Mouse (Mus musculus): Measurements from ENCODE around the gene Hist1h2bb.

The Hist1h2bb gene

GRCm38 (mm10) chr13:23728472-23729191, 17.9 kb upstream of the Hist1h2bb start:
- no peak for DNase-seq

- DNase-seq = peak; percentile 57
Observed at GRCm38 (mm10) chr13:23729192-23729525, 17.4 kb upstream of the Hist1h2bb start.

DNA sequence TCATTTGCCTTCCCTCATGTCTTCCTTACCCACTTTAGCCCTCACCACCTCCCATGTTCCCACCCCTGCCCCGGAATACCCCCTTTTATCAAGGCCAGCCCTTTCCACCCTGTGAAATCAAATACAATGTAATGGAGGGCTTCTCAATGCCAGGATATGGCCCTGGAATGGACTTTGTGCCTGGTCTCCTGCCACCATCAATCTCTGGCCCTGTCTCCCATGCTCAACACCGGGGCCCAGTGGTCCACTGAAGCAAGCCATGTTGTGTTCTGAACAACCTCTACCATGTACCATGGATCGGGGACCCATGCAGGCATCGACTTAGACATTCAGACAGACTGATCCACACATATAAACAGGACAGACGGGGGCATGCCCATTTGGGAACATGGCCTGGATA, 16.8 kb upstream of the Hist1h2bb start:
- DNase-seq = no peak

- DNase-seq = no peak
Observed at GRCm38 (mm10) chr13:23730479-23730878, 16.1 kb upstream of the Hist1h2bb start.

GRCm38 (mm10) chr13:23732156-23732804, 14.3 kb upstream of the Hist1h2bb start:
- peak; percentile 52 for DNase-seq

DNA sequence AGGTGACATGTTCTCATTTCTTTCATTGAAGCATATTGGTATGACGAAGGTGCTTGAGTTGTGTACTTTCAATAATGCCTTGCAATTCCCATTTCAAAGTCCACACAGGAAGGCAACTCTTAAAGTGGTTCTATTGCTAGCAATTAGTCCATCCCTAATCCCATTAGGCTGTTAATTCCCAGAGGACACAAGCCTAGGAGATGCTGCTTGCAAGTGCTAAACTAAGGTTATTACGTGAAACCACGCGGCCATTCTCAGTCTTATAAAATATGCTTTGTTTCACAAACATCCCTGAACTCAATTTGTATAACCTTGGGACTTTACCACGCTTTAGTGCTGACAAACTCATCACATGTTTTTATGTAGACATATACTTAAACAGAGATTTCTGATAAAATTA, 9.4 kb upstream of the Hist1h2bb start:
- DNase-seq = no peak

DNA sequence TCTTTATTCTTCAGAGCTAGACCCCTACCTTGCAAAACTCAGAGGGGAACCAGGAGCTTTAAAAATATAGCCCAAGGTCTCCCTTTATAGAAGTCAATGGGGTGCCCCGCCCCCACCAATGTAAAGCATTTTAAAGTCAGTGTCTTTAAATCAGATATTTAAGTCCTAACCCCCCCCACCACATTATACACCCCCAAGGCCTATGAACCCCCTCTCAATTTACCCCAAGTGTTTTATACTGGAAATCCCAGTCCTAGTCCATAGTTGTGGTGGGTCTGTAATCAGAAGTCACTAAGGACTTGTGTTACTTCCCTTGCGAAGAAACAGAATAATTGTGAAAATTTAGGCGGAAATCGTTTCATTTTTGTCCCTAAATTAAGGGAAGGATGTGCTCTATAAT, 8.5 kb upstream of the Hist1h2bb start:
- peak; percentile 57 for DNase-seq

DNA sequence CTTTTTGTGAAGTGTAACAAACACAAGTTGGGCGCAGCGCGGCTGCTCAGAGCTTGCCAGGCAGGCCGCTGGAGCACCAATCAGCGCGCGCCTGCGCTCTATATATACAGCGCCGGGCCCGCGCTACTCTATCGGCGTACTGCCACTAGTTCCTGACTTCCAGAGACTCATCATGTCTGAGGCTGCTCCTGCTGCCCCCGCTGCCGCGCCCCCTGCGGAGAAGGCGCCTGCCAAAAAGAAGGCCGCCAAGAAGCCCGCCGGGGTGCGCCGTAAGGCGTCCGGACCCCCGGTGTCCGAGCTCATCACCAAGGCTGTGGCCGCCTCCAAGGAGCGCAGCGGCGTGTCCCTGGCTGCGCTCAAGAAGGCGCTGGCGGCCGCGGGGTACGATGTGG, 7.9 kb upstream of the Hist1h2bb start, which contains the start of gene Hist1h1c:
Hist1h1c (plus strand) TSS at position 132 of the 392 bp plus-strand sequence.
- peak; percentile 97 for DNase-seq

DNA sequence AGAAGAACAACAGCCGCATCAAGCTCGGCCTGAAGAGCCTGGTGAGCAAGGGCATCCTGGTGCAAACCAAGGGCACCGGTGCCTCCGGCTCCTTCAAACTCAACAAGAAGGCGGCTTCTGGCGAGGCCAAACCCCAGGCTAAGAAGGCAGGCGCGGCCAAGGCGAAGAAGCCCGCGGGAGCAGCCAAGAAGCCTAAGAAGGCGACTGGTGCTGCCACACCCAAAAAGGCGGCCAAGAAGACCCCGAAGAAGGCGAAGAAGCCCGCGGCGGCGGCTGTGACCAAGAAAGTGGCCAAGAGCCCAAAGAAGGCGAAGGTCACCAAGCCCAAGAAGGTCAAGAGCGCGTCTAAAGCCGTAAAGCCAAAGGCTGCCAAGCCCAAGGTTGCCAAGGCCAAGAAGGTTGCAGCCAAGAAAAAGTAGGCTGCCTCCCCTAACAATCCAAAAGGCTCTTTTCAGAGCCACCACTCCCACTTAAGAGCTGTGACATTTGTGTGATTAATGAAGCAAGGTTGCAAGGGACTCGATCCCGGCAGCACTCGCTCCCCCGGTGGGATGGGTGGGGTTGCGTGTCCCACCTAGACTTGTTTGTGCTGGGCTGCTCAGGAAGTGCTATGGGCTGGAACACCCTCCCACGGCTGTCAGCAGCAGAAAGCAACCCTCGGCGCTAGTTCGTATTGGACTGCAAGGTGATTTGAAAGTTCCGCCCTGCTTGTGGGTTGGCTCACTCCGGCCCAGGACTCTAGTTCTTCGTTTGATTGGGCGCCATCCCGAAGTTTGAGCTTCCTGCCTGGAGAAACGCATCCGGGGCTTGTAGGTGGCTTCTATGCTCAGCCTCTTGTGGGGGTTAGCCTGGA, 7.2 kb upstream of the Hist1h2bb start:
- peak; percentile 91 for DNase-seq

- no peak for DNase-seq
Observed at GRCm38 (mm10) chr13:23739922-23740252, 6.6 kb upstream of the Hist1h2bb start.

- no peak for DNase-seq
Observed at GRCm38 (mm10) chr13:23740256-23740840, 6.2 kb upstream of the Hist1h2bb start.

GRCm38 (mm10) chr13:23740910-23741309, 5.6 kb upstream of the Hist1h2bb start:
- no peak for DNase-seq

GRCm38 (mm10) chr13:23742007-23742406, 4.5 kb upstream of the Hist1h2bb start:
- no peak for DNase-seq

GRCm38 (mm10) chr13:23743215-23743614, 3.3 kb upstream of the Hist1h2bb start:
- no peak for DNase-seq

GRCm38 (mm10) chr13:23743963-23744362, 2.6 kb upstream of the Hist1h2bb start:
- no peak for DNase-seq

DNA sequence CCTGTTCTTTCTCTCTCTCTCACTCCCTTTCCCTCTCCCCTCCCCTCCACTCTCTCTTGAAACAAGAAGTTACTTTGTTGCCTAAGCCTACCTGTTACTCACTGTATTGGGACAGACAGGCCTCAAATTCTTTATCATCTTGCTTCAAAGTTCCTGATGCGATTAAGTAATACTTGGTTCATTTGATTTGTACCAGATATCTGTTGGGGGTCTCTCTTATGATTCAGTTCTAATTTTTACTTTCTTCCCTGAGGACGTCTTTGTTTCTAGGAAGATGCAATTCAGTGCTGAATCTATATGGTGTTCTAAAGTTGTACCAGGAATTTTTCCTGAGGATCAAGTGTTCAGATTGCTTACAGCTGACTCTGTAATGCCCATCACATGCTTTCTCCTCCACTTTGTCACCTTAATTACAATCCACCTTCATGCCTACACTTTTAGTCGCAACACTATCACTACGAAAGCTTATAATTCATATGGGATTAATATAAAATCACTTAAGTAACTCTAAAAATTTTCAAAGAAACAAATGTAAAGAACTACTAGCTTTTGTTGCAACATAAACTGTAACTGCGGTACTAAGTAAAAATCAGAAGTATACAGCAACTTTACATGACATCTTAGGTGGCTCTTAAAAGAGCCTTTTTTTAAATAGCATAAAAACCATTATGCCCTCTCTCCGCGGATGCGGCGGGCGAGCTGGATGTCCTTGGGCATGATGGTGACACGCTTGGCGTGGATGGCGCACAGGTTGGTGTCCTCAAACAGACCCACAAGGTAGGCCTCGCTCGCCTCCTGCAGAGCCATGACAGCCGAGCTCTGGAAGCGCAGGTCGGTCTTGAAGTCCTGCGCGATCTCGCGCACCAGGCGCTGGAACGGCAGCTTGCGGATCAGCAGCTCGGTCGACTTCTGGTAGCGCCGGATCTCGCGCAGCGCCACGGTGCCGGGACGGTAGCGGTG, 1.8 kb upstream of the Hist1h2bb start:
- peak; percentile 28 for DNase-seq

DNA sequence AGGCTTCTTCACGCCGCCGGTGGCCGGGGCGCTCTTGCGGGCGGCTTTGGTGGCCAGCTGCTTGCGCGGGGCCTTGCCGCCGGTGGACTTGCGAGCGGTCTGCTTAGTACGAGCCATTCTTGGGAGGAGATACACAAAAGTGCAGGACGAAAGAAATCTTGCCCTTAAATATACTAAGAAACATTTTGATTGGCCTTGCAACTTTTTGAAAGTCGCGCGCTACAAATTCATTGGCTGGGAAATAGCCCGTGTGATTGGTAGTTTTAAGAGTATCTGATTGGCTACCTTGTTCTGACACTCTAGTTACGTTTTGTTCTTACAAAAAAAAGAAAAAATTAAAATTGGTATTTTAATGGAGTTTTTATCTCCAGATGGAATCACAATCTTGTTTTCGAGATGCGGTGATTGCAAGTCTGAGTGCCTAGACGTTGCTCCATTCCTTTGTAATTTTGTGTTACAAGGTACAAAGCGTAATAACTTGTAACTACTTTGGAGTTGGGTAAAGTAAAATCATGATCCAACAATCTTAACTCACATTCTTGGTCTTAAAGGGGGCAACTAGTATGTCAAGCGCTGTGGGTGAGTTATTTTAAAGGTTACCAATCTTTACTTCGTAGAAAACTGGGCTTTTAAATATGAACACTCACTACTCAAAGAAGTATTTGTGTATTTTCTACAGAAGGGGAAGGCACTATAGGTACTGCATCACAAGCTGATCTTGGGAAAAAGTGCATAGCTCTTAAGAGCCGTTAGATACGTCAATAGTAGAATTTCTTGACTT, 963 bp upstream of the Hist1h2bb start, which contains the start of gene Hist1h3c:
Hist1h3c (minus strand) TSS at position 222 of the 781 bp plus-strand sequence.
- peak; percentile 88 for DNase-seq

GRCm38 (mm10) chr13:23747081-23747891, 752 bp downstream of the Hist1h2bb start:
- DNase-seq = no peak

DNA sequence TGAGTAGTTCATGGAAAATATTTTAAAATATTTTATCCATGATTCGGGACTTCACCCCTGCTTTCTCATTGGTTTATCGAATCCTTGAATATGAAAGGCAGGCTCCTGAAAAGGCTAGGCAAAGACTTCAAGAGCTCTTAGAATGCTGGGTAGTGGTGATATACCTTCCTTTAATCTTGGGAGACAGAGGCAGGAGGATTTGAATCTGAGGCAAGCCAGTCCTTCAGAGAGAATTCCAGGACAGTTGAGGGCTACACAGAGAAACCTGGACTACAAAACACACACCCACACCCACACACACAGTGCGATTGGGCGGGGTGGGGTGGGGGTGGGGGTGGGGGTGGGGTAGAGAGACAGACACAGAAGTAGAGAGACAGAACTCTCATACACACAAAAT, 1.4 kb downstream of the Hist1h2bb start:
- no peak for DNase-seq

DNA sequence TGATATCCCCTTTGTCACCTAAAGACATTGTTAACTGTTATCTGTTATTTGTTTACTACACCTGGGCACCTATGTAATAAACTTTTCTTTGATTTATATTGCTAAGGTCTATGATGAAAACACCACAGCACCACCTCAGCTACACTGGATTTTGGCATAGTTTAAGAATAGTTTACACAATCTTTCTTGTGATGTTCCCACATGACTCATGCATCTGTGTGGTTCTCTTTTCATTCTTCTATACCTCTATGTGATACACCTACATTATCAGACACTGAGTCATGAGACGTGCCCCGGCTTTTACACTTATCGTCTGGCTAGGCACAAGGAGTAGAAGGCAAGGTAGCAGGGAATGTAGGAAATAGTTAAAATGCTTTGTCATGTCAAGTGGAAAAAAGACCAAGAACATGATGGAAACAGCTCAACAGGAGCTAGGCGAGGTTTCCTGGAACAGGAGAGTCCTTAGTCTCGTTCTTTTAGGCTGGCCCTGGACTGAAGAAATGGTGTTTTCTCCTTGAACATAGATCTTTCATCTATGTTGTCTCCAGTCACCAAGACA, 3.1 kb downstream of the Hist1h2bb start:
- DNase-seq = no peak
